Mouse (Mus musculus) forebrain, embryonic 11.5 days (tissue): ENCODE data around the gene Fam13a. TPM values are rescaled to one million over a fixed set of nuclear protein-coding genes. Genes with fewer than 3 reads are reported as not detected.

ENCODE experiments used
- ATAC-seq: fragments of 200-750 bp; cut with Nextera tagmentation; replicated peaks from 2 replicates; pipeline ENCODE4 v1.8.0; 2017; ENCODE audit warnings: moderate TSS enrichment; ENCODE audit not compliant: low FRiP score
- DNase-seq: peaks from one replicate; pipeline ENCODE4 v3.0.0-alpha.2; 2017; ENCODE audit warnings: low spot score
- H3K27ac ChIP-seq: fragments of 300-500 bp; sonication (generic); 2 replicates; pipeline ENCODE4 v1.5.1; 2014; ENCODE audit warnings: low read depth, low read length
- H3K27me3 ChIP-seq: fragments of 300-500 bp; sonication (generic); 2 replicates; pipeline ENCODE4 v1.6.1; 2014; ENCODE audit warnings: mild to moderate bottlenecking, low read length, mixed read lengths; ENCODE audit not compliant: control insufficient read depth, insufficient read depth
- H3K36me3 ChIP-seq: fragments of 300-500 bp; sonication (generic); 2 replicates; pipeline ENCODE4 v1.6.1; 2014; ENCODE audit warnings: mild to moderate bottlenecking, low read length, moderate library complexity, mixed read lengths; ENCODE audit not compliant: control insufficient read depth, insufficient read depth
- H3K4me1 ChIP-seq: fragments of 300-500 bp; sonication (generic); replicated peaks from 2 replicates; pipeline ENCODE4 v1.6.1; 2014; ENCODE audit warnings: low read length, mixed read lengths; ENCODE audit not compliant: control insufficient read depth, insufficient read depth
- H3K4me2 ChIP-seq: fragments of 300-500 bp; sonication (generic); 2 replicates; pipeline ENCODE4 v1.6.1; 2014; ENCODE audit warnings: low read depth, mild to moderate bottlenecking, low read length, moderate library complexity, mixed read lengths; ENCODE audit not compliant: severe bottlenecking
- H3K4me3 ChIP-seq: fragments of 300-500 bp; sonication (generic); 2 replicates; pipeline ENCODE4 v1.5.1; 2014; ENCODE audit warnings: low read depth, low read length
- H3K9ac ChIP-seq: fragments of 300-500 bp; sonication (generic); 2 replicates; pipeline ENCODE4 v1.6.1; 2014; ENCODE audit warnings: low read length
- H3K9me3 ChIP-seq: fragments of 300-500 bp; sonication (generic); 2 replicates; pipeline ENCODE4 v1.6.1; 2016; ENCODE audit warnings: low read length, mixed read lengths; ENCODE audit not compliant: control insufficient read depth
- WGBS: fragments of 180-500 bp; shearing (Covaris S2); extraction: QIAGEN DNeasy Blood & Tissue Kit; methylation state at CpG from one replicate; pipeline ENCODE4 v1.1.7; 2014; 5-methylcytosine and 5-hydroxymethylcytosine counted together
- polyA plus RNA-seq: library from polyadenylated mRNA; unstranded; fragments of >200 nt; fragmentation: Nextera tagmentation; extraction: Ambion mirVana; gene quantifications from 2 replicates; pipeline ENCODE4 v1.2.1, GENCODE M21; 2014

Fam13a gene
- polyA plus RNA-seq, 1 experiment from 2014 or later, result 3.7 TPM

GRCm38 (mm10) chr6:58987166-58987565, 37.2 kb downstream of the Fam13a start:
- no peak for ATAC-seq
- H3K27me3 ChIP-seq, result no peaks in the 10 kb centered on the region
- 86% methylated on average over 5 of the region's 5 CpGs for WGBS

GRCm38 (mm10) chr6:58985186-58985585, 39.2 kb downstream of the Fam13a start:
- Histone ChIP-seq H3K36me3 (no peaks in the 10 kb centered on the region), H3K27me3 (no peaks in the 10 kb centered on the region), H3K27ac (no peak overlapping the region), H3K9ac (no peak overlapping the region), H3K4me3 (no peak overlapping the region), H3K4me2 (no peak overlapping the region), H3K4me1 (no peaks in the 10 kb centered on the region), H3K9me3 (no peaks in the 10 kb centered on the region)
- no peak for ATAC-seq
- WGBS, result 92% methylated on average over 8 of the region's 8 CpGs
- DNase-seq, result no peak

More at GRCm38 (mm10) chr6:58987166-58987565, 37.2 kb downstream of the Fam13a start:
- Histone ChIP-seq H3K4me3 (no peak overlapping the region), H3K9ac (no peak overlapping the region), H3K9me3 (no peaks in the 10 kb centered on the region), H3K4me2 (no peak overlapping the region), H3K27ac (no peak overlapping the region), H3K36me3 (no peaks in the 10 kb centered on the region), H3K4me1 (no peaks in the 10 kb centered on the region)
- DNase-seq, result no peak

GRCm38 (mm10) chr6:58975249-58975648, 49.1 kb downstream of the Fam13a start:
- 68% methylated on average over 2 of the region's 2 CpGs for whole genome bisulfite sequencing
- DNase-seq (no peak), ATAC-seq (no peak)
- Histone ChIP-seq H3K27me3 (no peaks in the 10 kb centered on the region), H3K4me2 (no peak overlapping the region), H3K27ac (no peak overlapping the region), H3K36me3 (no peaks in the 10 kb centered on the region), H3K9me3 (no peaks in the 10 kb centered on the region), H3K9ac (no peak overlapping the region), H3K4me1 (no peaks in the 10 kb centered on the region), H3K4me3 (no peak overlapping the region)

GRCm38 (mm10) chr6:58974428-58974827, 49.9 kb downstream of the Fam13a start:
- Histone ChIP-seq H3K4me2 (no peak overlapping the region), H3K9me3 (no peaks in the 10 kb centered on the region)
- WGBS, result 89% methylated on average over 2 of the region's 2 CpGs

GRCm38 (mm10) chr6:58972873-58973272, 51.5 kb downstream of the Fam13a start:
- Histone ChIP-seq H3K4me3 (no peak overlapping the region), H3K27ac (no peak overlapping the region), H3K27me3 (no peaks in the 10 kb centered on the region), H3K4me2 (no peak overlapping the region), H3K36me3 (no peaks in the 10 kb centered on the region), H3K4me1 (no peaks in the 10 kb centered on the region), H3K9me3 (no peaks in the 10 kb centered on the region), H3K9ac (no peak overlapping the region)
- ATAC-seq (no peak), DNase-seq (no peak)
- WGBS, result 90% methylated on average over 1 of the region's 1 CpGs

More at GRCm38 (mm10) chr6:58974428-58974827, 49.9 kb downstream of the Fam13a start:
- Histone ChIP-seq H3K4me1 (no peaks in the 10 kb centered on the region), H3K27ac (no peak overlapping the region), H3K9ac (no peak overlapping the region), H3K36me3 (no peaks in the 10 kb centered on the region), H3K4me3 (no peak overlapping the region), H3K27me3 (no peaks in the 10 kb centered on the region)
- DNase-seq (no peak), ATAC-seq (no peak)

GRCm38 (mm10) chr6:58968272-58968671, 56.1 kb downstream of the Fam13a start:
- DNase-seq, result no peak
- ATAC-seq, result no peak

GRCm38 (mm10) chr6:58965071-58965831, 59.1 kb downstream of the Fam13a start:
- H3K27ac ChIP-seq, result no peak overlapping the region
- ATAC-seq (no peak), DNase-seq (no peak)
- no peak overlapping the region for H3K9ac ChIP-seq
- 0 out of 2 replicates have a peak, but pooled peaks cover 2% of the 10 kb centered on the region for H3K4me1 ChIP-seq
- WGBS, result 53% methylated on average over 12 of the region's 12 CpGs
- H3K36me3 ChIP-seq, result no peaks in the 10 kb centered on the region
- H3K9me3 ChIP-seq, result no peaks in the 10 kb centered on the region
- no peak overlapping the region for H3K4me3 ChIP-seq
- no peaks in the 10 kb centered on the region for H3K27me3 ChIP-seq
- no peak overlapping the region for H3K4me2 ChIP-seq

More at GRCm38 (mm10) chr6:58968272-58968671, 56.1 kb downstream of the Fam13a start:
- no peaks in the 10 kb centered on the region for H3K36me3 ChIP-seq
- WGBS, result 90% methylated on average over 3 of the region's 3 CpGs
- H3K27me3 ChIP-seq, result no peaks in the 10 kb centered on the region
- no peak overlapping the region for H3K9ac ChIP-seq
- H3K4me3 ChIP-seq, result no peak overlapping the region
- no peak overlapping the region for H3K27ac ChIP-seq
- no peak overlapping the region for H3K4me2 ChIP-seq
- no peaks in the 10 kb centered on the region for H3K9me3 ChIP-seq
- H3K4me1 ChIP-seq, result 0 out of 2 replicates have a peak, but pooled peaks cover 2% of the 10 kb centered on the region

GRCm38 (mm10) chr6:58964565-58964964, 59.8 kb downstream of the Fam13a start:
- H3K4me1 ChIP-seq, result 0 out of 2 replicates have a peak, but pooled peaks cover 2% of the 10 kb centered on the region

GRCm38 (mm10) chr6:58964091-58964490, 60.3 kb downstream of the Fam13a start:
- ATAC-seq, result no peak

More at GRCm38 (mm10) chr6:58964565-58964964, 59.8 kb downstream of the Fam13a start:
- DNase-seq (no peak), ATAC-seq (no peak)
- no peaks in the 10 kb centered on the region for H3K36me3 ChIP-seq
- H3K9me3 ChIP-seq, result no peaks in the 10 kb centered on the region
- H3K27ac ChIP-seq, result no peak overlapping the region
- no peak overlapping the region for H3K4me3 ChIP-seq
- no peak overlapping the region for H3K9ac ChIP-seq
- H3K27me3 ChIP-seq, result no peaks in the 10 kb centered on the region
- H3K4me2 ChIP-seq, result no peak overlapping the region

More at GRCm38 (mm10) chr6:58964091-58964490, 60.3 kb downstream of the Fam13a start:
- Histone ChIP-seq H3K9ac (no peak overlapping the region), H3K4me3 (no peak overlapping the region), H3K27ac (no peak overlapping the region), H3K4me1 (0 out of 2 replicates have a peak, but pooled peaks cover 2% of the 10 kb centered on the region), H3K4me2 (no peak overlapping the region), H3K9me3 (no peaks in the 10 kb centered on the region), H3K27me3 (no peaks in the 10 kb centered on the region), H3K36me3 (no peaks in the 10 kb centered on the region)
- 89% methylated on average over 2 of the region's 2 CpGs for WGBS
- no peak for DNase-seq
